Mouse (Mus musculus) liver, postnatal 0 days (tissue): ENCODE data around the gene Klhl24. TPM values are rescaled to one million over a fixed set of nuclear protein-coding genes. Genes with fewer than 3 reads are reported as not detected.
"Not testable (repeated sequence)": the region's sequence is repeated elsewhere in the genome, so short reads cannot be mapped to it uniquely, and the experiment has no call there.

ENCODE experiments used
- ATAC-seq: fragments of 200-750 bp; cut with Nextera tagmentation; 2 replicates; pipeline ENCODE4 v1.8.0; 2017; ENCODE audit warnings: mild to moderate bottlenecking, moderate library complexity
- DNase-seq: peaks from one replicate; pipeline ENCODE4 v3.0.0-alpha.2; 2016
- H3K27ac ChIP-seq: fragments of 300-500 bp; sonication (generic); 2 replicates; pipeline ENCODE4 v1.5.1; 2014; ENCODE audit warnings: antibody characterized with exemption, moderate library complexity, mild to moderate bottlenecking, low read depth
- H3K27me3 ChIP-seq: fragments of 300-500 bp; sonication (generic); 2 replicates; pipeline ENCODE4 v1.6.1; 2014; ENCODE audit warnings: low read length, control low read depth, mixed read lengths; ENCODE audit not compliant: insufficient read depth
- H3K36me3 ChIP-seq: fragments of 300-500 bp; sonication (generic); replicated peaks from 2 replicates; pipeline ENCODE4 v1.6.1; 2014; ENCODE audit warnings: mild to moderate bottlenecking, control low read depth, low read length, moderate library complexity, mixed read lengths; ENCODE audit not compliant: insufficient read depth
- H3K4me1 ChIP-seq: fragments of 300-500 bp; sonication (generic); 2 replicates; pipeline ENCODE4 v1.6.1; 2014; ENCODE audit warnings: antibody characterized with exemption, mild to moderate bottlenecking, control low read depth; ENCODE audit not compliant: insufficient read depth
- H3K4me2 ChIP-seq: fragments of 300-500 bp; sonication (generic); 2 replicates; pipeline ENCODE4 v1.6.1; 2014; ENCODE audit warnings: low read depth, mild to moderate bottlenecking, low read length, moderate library complexity, mixed read lengths
- H3K4me3 ChIP-seq: fragments of 300-500 bp; sonication (generic); 2 replicates; pipeline ENCODE4 v1.5.1; 2014; ENCODE audit warnings: low read depth, low read length
- H3K9ac ChIP-seq: fragments of 300-500 bp; sonication (generic); replicated peaks from 2 replicates; pipeline ENCODE4 v1.6.1; 2014; ENCODE audit warnings: mild to moderate bottlenecking, moderate library complexity
- H3K9me3 ChIP-seq: fragments of 300-500 bp; sonication (generic); 2 replicates; pipeline ENCODE4 v1.6.1; 2016; ENCODE audit warnings: mild to moderate bottlenecking, control low read depth, low read length, mixed read lengths
- CTCF ChIP-seq: sonication (generic); IDR thresholded peaks from 2 replicates; pipeline ENCODE4 v1.5.1; 2016; ENCODE audit warnings: antibody characterized with exemption, low read depth
- EP300 ChIP-seq: IDR thresholded peaks from 2 replicates; pipeline ENCODE4 v1.6.1; 2016; ENCODE audit warnings: antibody characterized with exemption, low read depth, mild to moderate bottlenecking
- WGBS: fragments of 180-500 bp; shearing (Covaris S2); extraction: QIAGEN DNeasy Blood & Tissue Kit; methylation state at CpG from one replicate; pipeline ENCODE4 v1.1.7; 2014; ENCODE audit not compliant: insufficient replicate concordance; 5-methylcytosine and 5-hydroxymethylcytosine counted together
- polyA plus RNA-seq: library from polyadenylated mRNA; unstranded; fragments of >200 nt; fragmentation: Nextera tagmentation; extraction: Ambion mirVana; gene quantifications from 2 replicates; pipeline ENCODE4 v1.2.1, GENCODE M21; 2015

Gene Klhl24
- polyA plus RNA-seq, 1 experiment from 2014 or later: 10.5 TPM

DNA sequence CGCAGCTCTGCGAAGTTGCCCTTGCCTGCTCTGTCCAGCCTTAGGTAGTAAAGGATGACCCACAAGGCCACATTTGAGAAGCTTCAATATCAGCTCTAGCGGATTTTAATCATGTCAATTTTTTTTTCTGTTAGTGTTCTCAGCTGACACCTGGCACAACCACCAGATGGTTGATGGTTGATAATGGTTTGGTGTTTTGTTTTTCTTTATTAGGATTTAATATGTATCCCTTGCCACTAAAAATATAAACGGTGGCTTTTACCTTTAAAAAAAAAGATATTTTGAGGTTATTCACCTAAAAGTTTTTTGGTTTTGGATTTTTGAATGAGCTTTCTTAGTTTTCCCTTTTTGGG lies 1.0 kb downstream of the Klhl24 start:
- H3K4me2 ChIP-seq: peak overlapping the region; percentile 79
- peaks cover 7% of the 10 kb centered on the region; the same call in 1 of the 2 replicates for H3K36me3 ChIP-seq
- 0 out of 2 replicates have a peak, but pooled peaks cover 3% of the 10 kb centered on the region for H3K4me1 ChIP-seq
- H3K9me3 ChIP-seq: no peaks in the 10 kb centered on the region
- peak overlapping the region; percentile 100 for H3K27ac ChIP-seq
- TF ChIP-seq EP300 (0 out of 2 replicates have a peak, but pooled peaks have one; percentile 11), CTCF (no peak)
- H3K4me3 ChIP-seq: peak overlapping the region; percentile 87
- H3K9ac ChIP-seq: peak overlapping the region; percentile 95
- no peak for ATAC-seq
- no peak for DNase-seq
- 4% methylated on average over 4 of the region's 4 CpGs for WGBS
- no peaks in the 10 kb centered on the region for H3K27me3 ChIP-seq

DNA sequence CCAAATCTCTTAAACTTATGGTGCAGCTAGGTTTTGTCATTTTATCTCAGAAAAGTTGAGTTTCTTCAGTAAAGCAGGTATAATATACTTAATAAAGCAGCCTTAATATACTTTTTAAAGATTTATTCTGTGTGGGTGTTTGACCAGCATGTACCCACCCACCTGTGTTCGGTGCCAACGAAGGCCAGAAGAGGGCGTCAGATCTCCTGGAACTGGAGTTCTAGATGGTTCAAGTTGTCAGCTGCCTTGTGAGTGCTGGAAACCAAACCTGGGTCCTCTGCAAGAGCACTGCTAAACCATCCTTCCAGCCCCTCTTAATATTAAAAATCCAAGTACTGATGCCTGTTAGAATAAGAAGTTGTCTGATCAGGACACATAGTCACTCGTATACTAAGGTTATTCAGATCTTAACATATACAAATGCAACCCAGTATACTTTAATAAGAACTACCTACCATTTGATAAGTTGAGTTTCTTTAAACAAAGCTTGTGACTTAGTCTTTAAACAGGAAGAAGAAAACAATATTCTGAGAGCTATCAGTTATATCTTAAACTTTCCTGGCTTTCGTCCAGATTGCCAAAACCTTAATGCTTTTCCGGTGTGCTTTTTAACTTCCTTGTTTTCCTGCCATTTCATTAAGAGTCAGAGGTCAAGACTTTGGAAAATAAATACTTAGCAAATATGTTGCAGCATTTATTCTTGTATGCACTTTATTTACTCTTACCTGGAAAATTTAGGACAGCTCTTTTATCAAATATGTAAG lies 1.7 kb downstream of the Klhl24 start:
- H3K36me3 ChIP-seq: peaks cover 10% of the 10 kb centered on the region
- WGBS: 88% methylated on average over 6 of the region's 6 CpGs
- peak overlapping the region; percentile 79; the same call in 1 of the 2 replicates for H3K4me2 ChIP-seq
- TF ChIP-seq CTCF: peak; percentile 18; the same call in 1 of the 2 replicates
- TF ChIP-seq EP300: no peak
- H3K9me3 ChIP-seq: peaks cover 6% of the 10 kb centered on the region
- peak overlapping the region; percentile 87; the same call in 1 of the 2 replicates for H3K4me3 ChIP-seq
- no peaks in the 10 kb centered on the region for H3K27me3 ChIP-seq
- no peak for ATAC-seq
- H3K27ac ChIP-seq: peak overlapping the region; percentile 100
- H3K4me1 ChIP-seq: 0 out of 2 replicates have a peak, but pooled peaks cover 3% of the 10 kb centered on the region
- DNase-seq: no peak
- no peak overlapping the region for H3K9ac ChIP-seq

DNA sequence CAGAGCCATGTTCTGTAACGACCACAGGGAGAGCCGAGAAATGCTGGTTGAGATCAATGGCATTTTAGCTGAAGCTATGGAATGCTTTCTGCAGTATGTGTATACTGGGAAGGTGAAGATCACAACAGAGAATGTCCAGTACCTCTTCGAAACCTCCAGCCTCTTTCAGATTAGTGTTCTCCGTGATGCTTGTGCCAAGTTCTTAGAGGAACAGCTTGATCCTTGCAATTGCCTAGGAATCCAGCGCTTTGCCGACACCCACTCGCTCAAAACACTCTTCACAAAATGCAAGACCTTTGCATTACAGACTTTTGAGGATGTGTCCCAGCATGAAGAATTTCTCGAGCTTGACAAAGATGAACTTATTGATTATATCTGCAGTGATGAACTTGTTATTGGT lies 9.7 kb downstream of the Klhl24 start:
- H3K9ac ChIP-seq: no peak overlapping the region
- H3K4me2 ChIP-seq: no peak overlapping the region
- no peaks in the 10 kb centered on the region; the same call in 1 of the 2 replicates for H3K4me1 ChIP-seq
- no peak overlapping the region for H3K27ac ChIP-seq
- H3K9me3 ChIP-seq: peaks cover 8% of the 10 kb centered on the region
- H3K4me3 ChIP-seq: no peak overlapping the region
- peaks cover 59% of the 10 kb centered on the region for H3K36me3 ChIP-seq
- WGBS: 88% methylated on average over 8 of the region's 8 CpGs
- TF ChIP-seq EP300 (no peak), CTCF (no peak)
- DNase-seq (no peak), ATAC-seq (no peak)
- H3K27me3 ChIP-seq: no peaks in the 10 kb centered on the region

DNA sequence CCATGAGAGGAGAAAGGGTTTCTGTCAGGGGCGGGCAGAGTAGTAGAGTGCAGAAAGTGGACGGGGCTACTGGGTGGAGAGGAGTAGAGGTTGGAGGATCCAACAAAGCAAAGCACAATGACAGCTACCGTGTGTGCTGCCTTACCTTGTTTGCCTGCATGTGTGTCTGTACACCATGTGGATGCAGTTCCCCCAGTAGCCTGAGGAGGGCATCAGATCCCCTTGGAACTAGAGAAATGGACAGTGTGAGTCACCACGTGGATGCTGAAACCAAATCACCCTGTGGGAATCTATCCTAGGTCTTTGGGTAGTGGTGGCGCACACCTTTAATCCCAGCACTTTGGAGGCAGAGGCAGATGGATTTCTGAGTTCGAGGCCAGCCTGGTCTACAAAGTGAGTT lies 11.6 kb downstream of the Klhl24 start:
- no peak for DNase-seq
- no peak for ATAC-seq
- TF ChIP-seq EP300: no peak
- TF ChIP-seq CTCF: peak; percentile 38

DNA sequence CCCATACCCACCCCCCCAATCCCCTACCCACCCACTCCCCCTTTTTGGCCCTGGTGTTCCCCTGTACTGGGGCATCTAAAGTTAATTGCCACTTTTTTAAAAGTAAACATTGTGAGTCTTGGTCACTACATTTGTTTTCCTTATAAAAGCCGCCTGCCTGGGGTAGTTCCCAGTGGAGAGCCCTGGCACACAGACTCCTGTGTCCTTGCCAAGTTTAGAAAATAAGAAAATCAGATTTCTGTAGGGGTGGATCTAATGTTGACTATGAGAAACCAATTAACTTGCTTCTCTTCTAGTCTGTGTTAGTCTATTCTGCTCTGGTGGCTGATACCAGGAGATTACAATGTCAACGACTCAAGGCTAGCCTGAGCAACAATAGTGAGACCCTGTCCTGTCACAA lies 15.3 kb downstream of the Klhl24 start:
- ATAC-seq (no peak), DNase-seq (no peak)
- peaks cover 58% of the 10 kb centered on the region for H3K36me3 ChIP-seq
- H3K4me1 ChIP-seq: no peaks in the 10 kb centered on the region; the same call in 1 of the 2 replicates
- H3K9me3 ChIP-seq: no peaks in the 10 kb centered on the region
- H3K4me3 ChIP-seq: no peak overlapping the region
- WGBS: 68% methylated on average over 2 of the region's 2 CpGs
- H3K27me3 ChIP-seq: no peaks in the 10 kb centered on the region
- H3K27ac ChIP-seq: no peak overlapping the region
- TF ChIP-seq CTCF: no peak
- no peak for TF ChIP-seq EP300
- H3K4me2 ChIP-seq: no peak overlapping the region
- no peak overlapping the region for H3K9ac ChIP-seq

More for the DNA sequence above, 11.6 kb downstream of the Klhl24 start:
- H3K36me3 ChIP-seq: peaks cover 59% of the 10 kb centered on the region
- no peak overlapping the region for H3K4me2 ChIP-seq
- H3K27ac ChIP-seq: no peak overlapping the region
- H3K27me3 ChIP-seq: no peaks in the 10 kb centered on the region
- H3K4me3 ChIP-seq: no peak overlapping the region
- H3K9ac ChIP-seq: no peak overlapping the region
- no peaks in the 10 kb centered on the region; the same call in 1 of the 2 replicates for H3K4me1 ChIP-seq
- 84% methylated on average over 6 of the region's 6 CpGs for WGBS
- peaks cover 3% of the 10 kb centered on the region; the same call in 1 of the 2 replicates for H3K9me3 ChIP-seq

DNA sequence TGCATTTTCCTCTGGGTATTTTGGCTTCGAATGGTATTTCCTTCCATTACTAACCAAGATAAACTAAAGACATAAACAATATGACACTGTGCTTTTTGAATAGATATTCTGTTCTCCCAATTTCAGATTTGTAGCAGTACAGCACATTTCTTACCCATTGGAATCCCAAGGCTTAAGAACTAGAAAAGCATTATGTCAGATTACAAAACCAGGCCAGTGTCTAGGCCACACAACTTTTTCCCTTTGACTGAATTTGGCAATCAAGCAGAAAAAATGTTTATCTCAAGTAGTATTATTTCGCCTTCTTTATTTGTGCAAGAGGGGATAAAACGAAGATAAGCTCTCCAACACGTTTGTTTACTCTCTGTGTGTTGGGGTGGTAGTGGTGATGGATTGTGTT lies 18.7 kb downstream of the Klhl24 start:
- no peak for TF ChIP-seq CTCF
- no peak for TF ChIP-seq EP300
- peaks cover 58% of the 10 kb centered on the region for H3K36me3 ChIP-seq
- no peak overlapping the region for H3K9ac ChIP-seq
- no peak overlapping the region for H3K27ac ChIP-seq
- no peaks in the 10 kb centered on the region for H3K27me3 ChIP-seq
- 67% methylated on average over 4 of the region's 4 CpGs for WGBS
- no peak for ATAC-seq
- no peak for DNase-seq
- no peaks in the 10 kb centered on the region for H3K9me3 ChIP-seq
- H3K4me3 ChIP-seq: no peak overlapping the region
- H3K4me1 ChIP-seq: no peaks in the 10 kb centered on the region; the same call in 1 of the 2 replicates
- no peak overlapping the region for H3K4me2 ChIP-seq

DNA sequence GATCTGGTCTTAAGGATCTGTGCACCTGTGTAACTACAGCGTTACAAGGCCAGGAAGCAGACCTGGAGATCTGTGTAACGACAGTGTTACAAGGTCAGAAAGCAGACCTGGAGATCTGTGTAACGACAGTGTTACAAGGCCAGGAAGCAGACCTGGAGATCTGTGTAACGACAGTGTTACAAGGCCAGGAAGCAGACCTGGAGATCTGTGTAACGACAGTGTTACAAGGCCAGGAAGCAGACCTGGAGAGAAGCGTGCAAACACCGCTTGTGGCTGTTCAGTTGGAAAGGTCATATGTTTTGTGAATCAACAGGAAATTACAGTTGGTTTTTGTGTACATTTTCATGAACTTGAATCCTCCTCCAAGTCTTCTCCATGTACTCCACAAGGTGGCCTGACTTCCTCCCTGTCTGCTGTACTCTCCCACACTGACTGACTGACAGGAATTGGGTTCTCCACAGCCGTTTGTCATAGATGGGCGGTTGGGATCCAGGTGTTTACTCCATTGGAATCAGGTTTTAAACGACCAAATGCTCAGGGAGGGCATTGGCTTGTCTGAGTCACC lies 29.1 kb downstream of the Klhl24 start:
- H3K4me2 ChIP-seq, H3K9me3 ChIP-seq, H3K4me3 ChIP-seq, ATAC-seq, H3K9ac ChIP-seq, H3K4me1 ChIP-seq, H3K27me3 ChIP-seq, DNase-seq, H3K27ac ChIP-seq: not testable (repeated sequence)
- H3K36me3 ChIP-seq: peaks cover 39% of the 10 kb centered on the region
- WGBS: 60% methylated on average over 10 of the region's 10 CpGs
